Mouse (Mus musculus): ENCODE results near the gene Glipr1l3. TPM values are rescaled to one million over a fixed set of nuclear protein-coding genes. Genes with fewer than 3 reads are reported as not detected.

Gene Glipr1l3
- polyA plus RNA-seq, 1 experiment, result not detected

Other genes with a start within 250 kb of the Glipr1l3 start
- gene Krr1, start 187.7 kb downstream of the Glipr1l3 start, polyA plus RNA-seq (2012; ENCODE audit: insufficient read depth, insufficient read length, missing spikeins), result 16.0 and 17.2 TPM in 2 replicates
- gene Glipr1, start 157.7 kb downstream of the Glipr1l3 start, polyA plus RNA-seq (2012; ENCODE audit: insufficient read depth, insufficient read length, missing spikeins), result 1.7 and 4.0 TPM in 2 replicates
- not detected in 2 replicates for gene Glipr1l1, start 100.1 kb downstream of the Glipr1l3 start, polyA plus RNA-seq (2012; ENCODE audit: insufficient read depth, insufficient read length, missing spikeins)
- gene Glipr1l2, start 77.0 kb downstream of the Glipr1l3 start, polyA plus RNA-seq (2012; ENCODE audit: insufficient read depth, insufficient read length, missing spikeins), result not detected in 2 replicates
- not detected in 2 replicates for gene Caps2, start 3.3 kb upstream of the Glipr1l3 start, polyA plus RNA-seq (2012; ENCODE audit: insufficient read depth, insufficient read length, missing spikeins)
- 0.38 TPM in 1 of 2 replicates, not detected in the other for gene Kcnc2, start 110.8 kb upstream of the Glipr1l3 start, polyA plus RNA-seq (2012; ENCODE audit: insufficient read depth, insufficient read length, missing spikeins)